Mouse (Mus musculus) testis, postnatal 14 days (tissue): Measurements from ENCODE around the gene Bbx.
A peak's percentile ranks its signal among the peaks of the same experiment; 100 is the strongest.

Experiments
- DNase-seq: peaks from one replicate; pipeline ENCODE4 v3.0.0; 2021; ENCODE audit warnings: low spot score

Gene Bbx

GRCm38 (mm10) chr16:50230624-50231023, 201.6 kb downstream of the Bbx start:
- no peak for DNase-seq

GRCm38 (mm10) chr16:50228833-50229232, 203.4 kb downstream of the Bbx start:
- no peak for DNase-seq

- DNase-seq = no peak
Measured at GRCm38 (mm10) chr16:50226274-50226673, 205.9 kb downstream of the Bbx start.

- no peak for DNase-seq
Measured at GRCm38 (mm10) chr16:50224946-50225345, 207.2 kb downstream of the Bbx start.

GRCm38 (mm10) chr16:50220734-50221501, 211.3 kb downstream of the Bbx start:
- peak; percentile 18 for DNase-seq

- no peak for DNase-seq
Measured at GRCm38 (mm10) chr16:50217084-50217483, 215.1 kb downstream of the Bbx start.

- no peak for DNase-seq
Measured at GRCm38 (mm10) chr16:50211727-50212126, 220.5 kb downstream of the Bbx start.

- no peak for DNase-seq
Measured at GRCm38 (mm10) chr16:50211231-50211630, 221.0 kb downstream of the Bbx start.

GRCm38 (mm10) chr16:50210742-50211141, 221.4 kb downstream of the Bbx start:
- DNase-seq = no peak

- no peak for DNase-seq
Measured at GRCm38 (mm10) chr16:50204944-50205343, 227.2 kb downstream of the Bbx start.

- DNase-seq = no peak
Measured at GRCm38 (mm10) chr16:50201546-50202151, 230.5 kb downstream of the Bbx start.

- DNase-seq = no peak
Measured at GRCm38 (mm10) chr16:50200214-50200613, 232.0 kb downstream of the Bbx start.

- no peak for DNase-seq
Measured at GRCm38 (mm10) chr16:50196118-50196517, 236.1 kb downstream of the Bbx start.

- DNase-seq = no peak
Measured at GRCm38 (mm10) chr16:50192626-50193025, 239.6 kb downstream of the Bbx start.

GRCm38 (mm10) chr16:50189108-50189507, 243.1 kb downstream of the Bbx start:
- DNase-seq = no peak

GRCm38 (mm10) chr16:50186604-50187003, 245.6 kb downstream of the Bbx start:
- no peak for DNase-seq

GRCm38 (mm10) chr16:50185041-50185440, 247.1 kb downstream of the Bbx start:
- DNase-seq = no peak

- DNase-seq = no peak
Measured at GRCm38 (mm10) chr16:50182988-50183387, 249.2 kb downstream of the Bbx start.

- no peak for DNase-seq
Measured at GRCm38 (mm10) chr16:50182561-50182960, 249.6 kb downstream of the Bbx start.

- DNase-seq = no peak
Measured at GRCm38 (mm10) chr16:50172760-50173159, 259.4 kb downstream of the Bbx start.

GRCm38 (mm10) chr16:50170812-50171211, 261.4 kb downstream of the Bbx start:
- DNase-seq = no peak

- no peak for DNase-seq
Measured at GRCm38 (mm10) chr16:50167983-50168299, 264.2 kb downstream of the Bbx start.

- DNase-seq = no peak
Measured at GRCm38 (mm10) chr16:50167231-50167982, 264.8 kb downstream of the Bbx start.
